Mouse (Mus musculus) heart, embryonic 12.5 days (tissue): ENCODE results near the gene Acat3. TPM values are rescaled to one million over a fixed set of nuclear protein-coding genes. Genes with fewer than 3 reads are reported as not detected.
"Not testable (repeated sequence)": the region's sequence is repeated elsewhere in the genome, so short reads cannot be mapped to it uniquely, and the experiment has no call there.

ENCODE experiments used
- ATAC-seq: fragments of 200-750 bp; cut with Nextera tagmentation; 2 replicates; pipeline ENCODE4 v1.8.0; 2017; ENCODE audit warnings: moderate TSS enrichment, moderate library complexity; ENCODE audit not compliant: insufficient number of reproducible peaks, low FRiP score
- H3K27ac ChIP-seq: fragments of 300-500 bp; sonication (generic); 2 replicates; pipeline ENCODE4 v1.5.1; 2016; ENCODE audit warnings: mild to moderate bottlenecking, moderate library complexity; ENCODE audit not compliant: poor library complexity, severe bottlenecking
- H3K27me3 ChIP-seq: fragments of 300-500 bp; sonication (generic); replicated peaks from 2 replicates; pipeline ENCODE4 v1.6.1; 2016; ENCODE audit warnings: mild to moderate bottlenecking, moderate library complexity
- H3K36me3 ChIP-seq: fragments of 300-500 bp; sonication (generic); 2 replicates; pipeline ENCODE4 v1.6.1; 2016; ENCODE audit warnings: mild to moderate bottlenecking, moderate library complexity
- H3K4me1 ChIP-seq: fragments of 300-500 bp; sonication (generic); replicated peaks from 2 replicates; pipeline ENCODE4 v1.6.1; 2016; ENCODE audit warnings: mild to moderate bottlenecking
- H3K4me2 ChIP-seq: fragments of 300-500 bp; sonication (generic); 2 replicates; pipeline ENCODE4 v1.6.1; 2016; ENCODE audit warnings: mild to moderate bottlenecking, moderate library complexity
- H3K4me3 ChIP-seq: fragments of 300-500 bp; sonication (generic); 2 replicates; pipeline ENCODE4 v1.5.1; 2016; ENCODE audit warnings: mild to moderate bottlenecking
- H3K9ac ChIP-seq: fragments of 300-500 bp; sonication (generic); 2 replicates; pipeline ENCODE4 v1.6.1; 2016; ENCODE audit warnings: mild to moderate bottlenecking, moderate library complexity
- H3K9me3 ChIP-seq: fragments of 300-500 bp; sonication (generic); replicated peaks from 2 replicates; pipeline ENCODE4 v1.6.1; 2016; ENCODE audit warnings: mild to moderate bottlenecking, moderate library complexity
- WGBS: fragments of 180-500 bp; shearing (Covaris S2); methylation state at CpG from one replicate; pipeline ENCODE4 v1.1.7; 2016; 5-methylcytosine and 5-hydroxymethylcytosine counted together
- polyA plus RNA-seq: library from polyadenylated mRNA; unstranded; fragments of >200 nt; fragmentation: Nextera tagmentation; extraction: Ambion mirVana; gene quantifications from 2 replicates; pipeline ENCODE4 v1.2.1, GENCODE M21; 2016

Gene Acat3
- polyA plus RNA-seq, 1 experiment from 2014 or later = 0.61 TPM

- Histone ChIP-seq H3K27ac (no peak overlapping the region), H3K4me3 (no peak overlapping the region), H3K4me1 (no peaks in the 10 kb centered on the region), H3K27me3 (no peaks in the 10 kb centered on the region), H3K9ac (no peak overlapping the region), H3K9me3 (no peaks in the 10 kb centered on the region), H3K36me3 (peaks cover 49% of the 10 kb centered on the region), H3K4me2 (no peak overlapping the region)
- no peak for ATAC-seq
- WGBS = 94% methylated on average over 6 of the region's 6 CpGs
Measured at GRCm38 (mm10) chr17:12902291-12902690, 38.1 kb downstream of the Acat3 start.

GRCm38 (mm10) chr17:12898607-12899006 is 41.8 kb downstream of the Acat3 start:
- H3K27me3 ChIP-seq, H3K4me3 ChIP-seq, H3K27ac ChIP-seq, H3K4me2 ChIP-seq, H3K9ac ChIP-seq, ATAC-seq, H3K4me1 ChIP-seq, H3K9me3 ChIP-seq: not testable (repeated sequence)
- H3K36me3 ChIP-seq = peaks cover 59% of the 10 kb centered on the region
- WGBS = 42% methylated on average over 2 of the region's 2 CpGs

GRCm38 (mm10) chr17:12897674-12898073 is 42.7 kb downstream of the Acat3 start:
- peaks cover 53% of the 10 kb centered on the region for H3K36me3 ChIP-seq
- no peaks in the 10 kb centered on the region for H3K9me3 ChIP-seq
- H3K27ac ChIP-seq = no peak overlapping the region
- ATAC-seq = no peak
- no peak overlapping the region for H3K9ac ChIP-seq
- no peaks in the 10 kb centered on the region for H3K27me3 ChIP-seq
- H3K4me1 ChIP-seq = no peaks in the 10 kb centered on the region
- H3K4me3 ChIP-seq = no peak overlapping the region
- WGBS = 87% methylated on average over 5 of the region's 5 CpGs
- H3K4me2 ChIP-seq = no peak overlapping the region

GRCm38 (mm10) chr17:12892033-12892432 is 48.4 kb downstream of the Acat3 start:
- no peak for ATAC-seq
- WGBS = 76% methylated on average over 9 of the region's 9 CpGs

GRCm38 (mm10) chr17:12891054-12891453 is 49.3 kb downstream of the Acat3 start:
- H3K36me3 ChIP-seq = peaks cover 23% of the 10 kb centered on the region
- ATAC-seq = no peak
- H3K4me1 ChIP-seq = peaks cover 18% of the 10 kb centered on the region
- H3K9ac ChIP-seq = no peak overlapping the region
- H3K4me3 ChIP-seq = no peak overlapping the region
- H3K27ac ChIP-seq = no peak overlapping the region
- no peaks in the 10 kb centered on the region for H3K9me3 ChIP-seq
- WGBS = 83% methylated on average over 4 of the region's 4 CpGs
- no peaks in the 10 kb centered on the region for H3K27me3 ChIP-seq
- no peak overlapping the region for H3K4me2 ChIP-seq

More at GRCm38 (mm10) chr17:12892033-12892432, 48.4 kb downstream of the Acat3 start:
- no peak overlapping the region for H3K4me3 ChIP-seq
- H3K9ac ChIP-seq = no peak overlapping the region
- no peak overlapping the region for H3K4me2 ChIP-seq
- H3K36me3 ChIP-seq = peaks cover 31% of the 10 kb centered on the region
- H3K4me1 ChIP-seq = peaks cover 12% of the 10 kb centered on the region
- no peaks in the 10 kb centered on the region for H3K27me3 ChIP-seq
- no peak overlapping the region for H3K27ac ChIP-seq
- no peaks in the 10 kb centered on the region for H3K9me3 ChIP-seq

GRCm38 (mm10) chr17:12887021-12887775 is 53.2 kb downstream of the Acat3 start:
- H3K4me3 ChIP-seq = no peak overlapping the region
- no peak overlapping the region for H3K27ac ChIP-seq
- H3K4me2 ChIP-seq = no peak overlapping the region
- no peak for ATAC-seq
- H3K4me1 ChIP-seq = peaks cover 18% of the 10 kb centered on the region
- H3K9me3 ChIP-seq = no peaks in the 10 kb centered on the region
- H3K9ac ChIP-seq = no peak overlapping the region
- peaks cover 6% of the 10 kb centered on the region; the same call in 1 of the 2 replicates for H3K36me3 ChIP-seq
- H3K27me3 ChIP-seq = no peaks in the 10 kb centered on the region
- 73% methylated on average over 15 of the region's 15 CpGs for WGBS

- Histone ChIP-seq H3K9ac (no peak overlapping the region), H3K4me2 (no peak overlapping the region), H3K27ac (no peak overlapping the region), H3K36me3 (peaks cover 6% of the 10 kb centered on the region; the same call in 1 of the 2 replicates), H3K27me3 (no peaks in the 10 kb centered on the region), H3K4me1 (peaks cover 12% of the 10 kb centered on the region), H3K9me3 (no peaks in the 10 kb centered on the region), H3K4me3 (no peak overlapping the region)
- WGBS = 43% methylated on average over 6 of the region's 6 CpGs
- no peak for ATAC-seq
Measured at GRCm38 (mm10) chr17:12886620-12887019, 53.8 kb downstream of the Acat3 start.

- Histone ChIP-seq H3K36me3 (no peaks in the 10 kb centered on the region), H3K27ac (no peak overlapping the region), H3K4me2 (no peak overlapping the region), H3K9ac (no peak overlapping the region), H3K4me3 (no peak overlapping the region), H3K9me3 (no peaks in the 10 kb centered on the region), H3K27me3 (no peaks in the 10 kb centered on the region), H3K4me1 (no peaks in the 10 kb centered on the region)
- no peak for ATAC-seq
- WGBS = 95% methylated on average over 1 of the region's 1 CpGs
Measured at GRCm38 (mm10) chr17:12881216-12881615, 59.2 kb downstream of the Acat3 start.

- Histone ChIP-seq H3K9me3 (no peaks in the 10 kb centered on the region), H3K27ac (no peak overlapping the region), H3K4me1 (no peaks in the 10 kb centered on the region), H3K4me3 (peak overlapping the region; percentile 24), H3K4me2 (peak overlapping the region; percentile 64), H3K27me3 (no peaks in the 10 kb centered on the region), H3K9ac (0 out of 2 replicates have a peak overlapping the region, but pooled peaks have one; percentile 52), H3K36me3 (no peaks in the 10 kb centered on the region)
- 2% methylated on average over 14 of the region's 14 CpGs for WGBS
- ATAC-seq = no peak
Measured at GRCm38 (mm10) chr17:12880178-12880577, 60.2 kb downstream of the Acat3 start.

GRCm38 (mm10) chr17:12875734-12876133 is 64.7 kb downstream of the Acat3 start, which contains the start of gene Mrgprh:
Gene Mrgprh (plus strand): TSS chr17:12876034.
- peaks cover 21% of the 10 kb centered on the region; the same call in 1 of the 2 replicates for H3K27me3 ChIP-seq
- WGBS = 72% methylated on average over 5 of the region's 5 CpGs

More at GRCm38 (mm10) chr17:12875734-12876133, 64.7 kb downstream of the Acat3 start, which contains the start of gene Mrgprh:
- no peak within 1 kb of the TSS for H3K9ac ChIP-seq
- no peak within 1 kb of the TSS for H3K27ac ChIP-seq
- no peak for ATAC-seq
- H3K36me3 ChIP-seq = no peaks in the 10 kb centered on the region
- peaks cover 3% of the 10 kb centered on the region for H3K4me1 ChIP-seq
- H3K4me2 ChIP-seq = no peak within 1 kb of the TSS
- no peaks in the 10 kb centered on the region for H3K9me3 ChIP-seq
- no peak within 1 kb of the TSS for H3K4me3 ChIP-seq
